Mouse (Mus musculus) CH12.LX (cell line): ENCODE results near the gene Spty2d1. TPM values are rescaled to one million over a fixed set of nuclear protein-coding genes. Genes with fewer than 3 reads are reported as not detected.

Source experiments
- DNase-seq: peaks from one replicate; pipeline ENCODE4 v3.0.0-alpha.2; 2013; ENCODE audit errors: extremely low read depth
- H3K27ac ChIP-seq: 2 replicates; pipeline ENCODE4 v1.5.1; 2012; ENCODE audit warnings: low read depth, mild to moderate bottlenecking, control low read depth, moderate library complexity; ENCODE audit not compliant: insufficient read depth
- H3K27me3 ChIP-seq: replicated peaks from 2 replicates; pipeline ENCODE3; 2012; ENCODE audit warnings: inconsistent platforms
- H3K36me3 ChIP-seq, 2 experiments: replicated peaks in 1 of 2; 2 replicates each; pipeline versions ENCODE3 to v1.6.1; 2012; ENCODE audit warnings: inconsistent platforms in 1 of 2, low read length in 1 of 2, mild to moderate bottlenecking in 1 of 2, mixed read lengths in 1 of 2, moderate library complexity in 1 of 2; ENCODE audit not compliant: control insufficient read depth in 1 of 2, insufficient read depth in 1 of 2
- H3K4me1 ChIP-seq, 2 experiments: 2 replicates each; pipeline ENCODE4 v1.6.1; 2012; ENCODE audit warnings: inconsistent platforms in 1 of 2, moderate library complexity in 1 of 2; ENCODE audit not compliant: insufficient read depth in 2 of 2, control insufficient read depth in 1 of 2
- H3K4me2 ChIP-seq: 2 replicates; pipeline ENCODE4 v1.6.1; 2012; ENCODE audit warnings: low read depth, mild to moderate bottlenecking, control low read depth; ENCODE audit not compliant: poor library complexity, insufficient read depth, severe bottlenecking
- H3K4me3 ChIP-seq, 3 experiments: fragments of 150-350 bp in 1 of 3; sonication (generic) in 1 of 3; replicated peaks in 1 of 3; 2 replicates each; pipeline versions ENCODE3 to v1.5.1; 2011 to 2012; ENCODE audit warnings: low read depth in 2 of 3, low read length in 2 of 3, mild to moderate bottlenecking in 2 of 3, moderate library complexity in 2 of 3, control low read depth in 1 of 3, improper control_type of control experiment in 1 of 3, inconsistent platforms in 1 of 3, mixed read lengths in 1 of 3; ENCODE audit not compliant: poor library complexity in 1 of 3
- H3K79me2 ChIP-seq: replicated peaks from 2 replicates; pipeline ENCODE4 v1.6.1; 2012; ENCODE audit warnings: mild to moderate bottlenecking, moderate library complexity; ENCODE audit not compliant: control insufficient read depth, poor library complexity, insufficient read depth, severe bottlenecking; ENCODE audit errors: extremely low read depth
- H3K9ac ChIP-seq: 2 replicates; pipeline ENCODE4 v1.6.1; 2012; ENCODE audit warnings: low read depth, mild to moderate bottlenecking, control low read depth, moderate library complexity; ENCODE audit not compliant: insufficient read depth
- H3K9me3 ChIP-seq: replicated peaks from 2 replicates; pipeline ENCODE3; 2012; ENCODE audit warnings: low read length, inconsistent platforms, mixed read lengths
- BHLHE40 ChIP-seq: IDR thresholded peaks from 2 replicates; pipeline ENCODE4 v1.6.1; 2011; ENCODE audit warnings: mild to moderate bottlenecking, low read depth, low read length, improper control_type of control experiment
- E2F4 ChIP-seq: IDR thresholded peaks from 2 replicates; pipeline ENCODE4 v1.6.1; 2011; ENCODE audit warnings: low read depth, low read length, improper control_type of control experiment; ENCODE audit not compliant: insufficient replicate concordance
- ELF1 ChIP-seq: IDR thresholded peaks from 2 replicates; pipeline ENCODE4 v1.6.1; 2014; ENCODE audit warnings: low read depth, mild to moderate bottlenecking, inconsistent platforms, low read length, improper control_type of control experiment
- ETS1 ChIP-seq: conservative IDR thresholded peaks from 2 replicates; pipeline ENCODE4 v1.6.1; 2012; ENCODE audit warnings: low read depth, mild to moderate bottlenecking, inconsistent platforms, low read length, improper control_type of control experiment, moderate library complexity
- HCFC1 ChIP-seq: IDR thresholded peaks from 2 replicates; pipeline ENCODE4 v1.6.1; 2012; ENCODE audit warnings: low read depth, mild to moderate bottlenecking, inconsistent platforms, low read length, improper control_type of control experiment
- JUND ChIP-seq: conservative IDR thresholded peaks from 2 replicates; pipeline ENCODE4 v1.6.1; 2011; ENCODE audit warnings: low read depth, low read length, improper control_type of control experiment
- MAFK ChIP-seq: IDR thresholded peaks from 2 replicates; pipeline ENCODE4 v1.6.1; 2011; ENCODE audit warnings: low read length, improper control_type of control experiment; ENCODE audit not compliant: insufficient replicate concordance
- MAX ChIP-seq: IDR thresholded peaks from 2 replicates; pipeline ENCODE4 v1.6.1; 2011; ENCODE audit warnings: low read length, improper control_type of control experiment
- MXI1 ChIP-seq: IDR thresholded peaks from 2 replicates; pipeline ENCODE4 v1.6.1; 2011; ENCODE audit warnings: mild to moderate bottlenecking, low read depth, low read length, improper control_type of control experiment
- NELFE ChIP-seq: IDR thresholded peaks from 2 replicates; pipeline ENCODE4 v1.6.1; 2011; ENCODE audit warnings: low read depth, low read length, improper control_type of control experiment
- NRF1 ChIP-seq: IDR thresholded peaks from 2 replicates; pipeline ENCODE4 v1.6.1; 2014; ENCODE audit warnings: low read depth, mild to moderate bottlenecking, inconsistent platforms, low read length, improper control_type of control experiment, moderate library complexity
- PAX5 ChIP-seq: IDR thresholded peaks from 2 replicates; pipeline ENCODE4 v1.6.1; 2012; ENCODE audit warnings: low read length, inconsistent platforms, mixed read lengths
- POLR2A ChIP-seq: IDR thresholded peaks from 2 replicates; pipeline ENCODE4 v1.6.1; 2011; ENCODE audit warnings: low read depth, mild to moderate bottlenecking, improper control_type of control experiment, low read length
- RCOR1 ChIP-seq: conservative IDR thresholded peaks from 2 replicates; pipeline ENCODE4 v1.6.1; 2012; ENCODE audit warnings: low read depth, mild to moderate bottlenecking, inconsistent platforms, low read length, improper control_type of control experiment
- SIN3A ChIP-seq: IDR thresholded peaks from 2 replicates; pipeline ENCODE4 v1.6.1; 2012; ENCODE audit warnings: low read length, improper control_type of control experiment, inconsistent platforms
- SMC3 ChIP-seq: IDR thresholded peaks from 2 replicates; pipeline ENCODE4 v1.6.1; 2011; ENCODE audit warnings: low read depth, low read length, improper control_type of control experiment
- TBP ChIP-seq: conservative IDR thresholded peaks from 2 replicates; pipeline ENCODE4 v1.6.1; 2011; ENCODE audit warnings: low read depth, low read length, improper control_type of control experiment
- TCF12 ChIP-seq: IDR thresholded peaks from 2 replicates; pipeline ENCODE4 v1.6.1; 2014; ENCODE audit warnings: low read depth, mild to moderate bottlenecking, inconsistent platforms, low read length, improper control_type of control experiment
- UBTF ChIP-seq: IDR thresholded peaks from 2 replicates; pipeline ENCODE4 v1.6.1; 2012; ENCODE audit warnings: low read depth, mild to moderate bottlenecking, inconsistent platforms, low read length, improper control_type of control experiment, moderate library complexity
- USF1 ChIP-seq: IDR thresholded peaks from 2 replicates; pipeline ENCODE4 v1.6.1; 2014; ENCODE audit warnings: low read depth, mild to moderate bottlenecking, inconsistent platforms, low read length, improper control_type of control experiment
- ZMIZ1 ChIP-seq: IDR thresholded peaks from 2 replicates; pipeline ENCODE4 v1.6.1; 2012; ENCODE audit warnings: low read depth, mild to moderate bottlenecking, inconsistent platforms, low read length, improper control_type of control experiment
- ZNF384 ChIP-seq: IDR thresholded peaks from 2 replicates; pipeline ENCODE4 v1.6.1; 2012; ENCODE audit warnings: low read depth, low read length, improper control_type of control experiment, inconsistent platforms
- dilution Hi-C: fragments of 300-500 bp; cut with MboI; formaldehyde crosslinking; loops from 2 replicates; pipeline ENCODE4 v1.14.3; 2020; ENCODE audit warnings: low sequenced_read_pairs; ENCODE audit not compliant: extremely low pct_unique_long_range_greater_than_20kb, extremely low pct_ligation_motif_present
- in situ Hi-C: fragments of 300-500 bp; cut with MboI; formaldehyde crosslinking; loops from 3 replicates; pipeline ENCODE4 v1.14.3; 2019; ENCODE audit warnings: low sequenced_read_pairs, low pct_ligation_motif_present, low pct_unique_long_range_greater_than_20kb, mixed read lengths
- polyA plus RNA-seq: library from polyadenylated mRNA; unstranded; fragments of >175 nt; gene quantifications from 2 replicates; pipeline ENCODE4 v1.2.1, GENCODE M21; 2012; ENCODE audit warnings: low read depth; ENCODE audit not compliant: insufficient read length
- total RNA-seq, 2 experiments: library from RNA; depleted of rRNA; stranded (reverse); fragments of 300-350 nt in 1 of 2; fragments of >200 nt in 1 of 2; gene quantifications; 2 replicates each; pipeline ENCODE4 v1.2.3; 2012 to 2014

The Spty2d1 gene
- total and polyA plus RNA-seq, 3 experiments = 10.5 to 32.6 (median 22.9) TPM

DNA sequence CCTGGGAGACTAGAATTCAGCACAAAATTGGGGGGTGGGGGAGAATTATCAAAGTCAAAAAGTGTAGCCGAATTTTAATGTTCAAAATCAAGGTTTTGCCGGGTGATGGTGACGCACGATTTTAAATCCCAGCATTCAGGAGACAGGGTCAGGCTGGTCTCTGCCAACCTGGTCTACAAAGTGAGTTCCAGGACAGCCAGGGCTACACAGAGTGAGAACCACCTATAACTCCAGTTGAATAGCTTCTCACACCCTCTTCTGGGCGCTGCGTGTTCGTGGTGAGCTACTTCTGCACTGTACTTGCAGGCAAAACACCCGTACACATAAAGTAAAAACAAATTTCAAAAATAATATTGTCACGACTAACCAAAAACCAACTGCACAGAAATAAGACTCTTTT is 49.4 kb downstream of the Spty2d1 start:
- peak overlapping the region; percentile 63 for H3K9ac ChIP-seq
- DNase-seq = no peak
- peaks cover 12% of the 10 kb centered on the region for H3K27me3 ChIP-seq
- dilution Hi-C loops = no loop called here
- peak overlapping the region; percentile 100 for H3K4me2 ChIP-seq
- peak overlapping the region in 2 of 3 experiments; percentile 36 to 75 for H3K4me3 ChIP-seq
- H3K27ac ChIP-seq = no peak overlapping the region
- peaks cover 8 to 22% of the 10 kb centered on the region in 2 experiments for H3K36me3 ChIP-seq
- H3K4me1 ChIP-seq = peaks cover 3 to 14% of the 10 kb centered on the region in 2 experiments; a peak in 3 of 4 replicates
- in situ Hi-C loops = no loop called here
- no peaks in the 10 kb centered on the region for H3K9me3 ChIP-seq
- no peaks in the 10 kb centered on the region for H3K79me2 ChIP-seq
- TF ChIP-seq NELFE (no peak), POLR2A (no peak), ETS1 (no peak), TBP (no peak), USF1 (no peak), JUND (no peak), ZMIZ1 (no peak), SMC3 (no peak), E2F4 (no peak), UBTF (no peak), MAFK (no peak), MAX (no peak), PAX5 (no peak), ELF1 (no peak), RCOR1 (no peak)

DNA sequence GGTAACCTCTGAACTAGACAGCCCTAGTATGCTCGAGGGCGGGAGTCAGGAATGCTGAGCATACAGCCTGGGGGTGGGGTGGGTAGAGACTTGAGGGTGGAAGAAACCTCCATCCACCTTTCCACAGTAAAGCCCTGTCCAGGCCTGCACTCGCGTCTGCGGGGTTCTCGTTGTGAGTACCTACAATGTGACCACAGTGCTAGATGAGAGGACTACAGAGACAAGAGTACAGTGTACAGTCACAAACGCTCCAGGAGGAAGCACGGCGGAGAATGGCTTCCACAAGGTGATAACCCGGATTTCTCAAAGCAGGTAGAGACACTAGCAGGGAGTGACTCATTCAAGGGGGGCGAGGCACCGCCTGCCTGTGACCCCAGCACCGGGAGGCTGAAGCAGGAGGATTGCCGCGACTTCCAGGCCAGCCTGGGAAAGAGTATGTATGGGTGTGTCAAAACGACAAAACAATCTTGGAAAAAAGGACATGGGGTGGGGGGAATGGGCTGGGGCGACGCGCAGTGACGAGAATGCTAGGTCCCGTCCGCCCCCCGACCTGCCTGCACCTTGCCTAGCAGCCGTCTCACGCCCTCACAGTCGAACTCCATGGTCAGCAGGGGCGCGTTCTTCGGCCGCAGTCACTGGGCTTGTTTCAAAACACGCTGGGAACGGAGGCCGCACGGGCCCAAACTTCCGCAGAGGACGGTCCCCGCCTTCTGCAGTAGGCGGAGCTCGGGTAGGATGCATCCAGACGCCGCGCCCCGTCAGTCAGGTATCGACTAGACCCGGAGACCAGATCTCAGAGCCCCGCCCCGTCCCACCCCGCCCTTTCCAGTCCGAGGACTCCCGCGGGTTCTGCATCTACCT is 50.1 kb downstream of the Spty2d1 start, which contains the start of gene Uevld:
Uevld (minus strand) TSS at position 697 of the 861 bp plus-strand sequence.
- Histone ChIP-seq H3K9me3 (no peaks in the 10 kb centered on the region), H3K79me2 (no peaks in the 10 kb centered on the region), H3K27ac (peak within 1 kb of the TSS; percentile 18; the same call in 1 of the 2 replicates), H3K36me3 (peaks cover 11 to 30% of the 10 kb centered on the region in 2 experiments), H3K4me1 (peaks cover 3 to 10% of the 10 kb centered on the region in 2 experiments; a peak in 3 of 4 replicates), H3K27me3 (peaks cover 12% of the 10 kb centered on the region), H3K9ac (peak within 1 kb of the TSS; percentile 85), H3K4me2 (peak within 1 kb of the TSS; percentile 100), H3K4me3 (peak within 1 kb of the TSS; percentile 75 to 94 (median 92))
- in situ Hi-C loops (no loop called here), dilution Hi-C loops (no loop called here)
- TF ChIP-seq MAX (peak; percentile 71), BHLHE40 (0 out of 2 replicates have a peak, but pooled peaks have one; percentile 2), MXI1 (peak; percentile 82), ZNF384 (no peak), HCFC1 (peak; percentile 70), ETS1 (no peak), SIN3A (peak; percentile 95), USF1 (no peak), NRF1 (no peak), ELF1 (peak; percentile 61), TCF12 (peak; percentile 39; the same call in 1 of the 2 replicates), POLR2A (peak; percentile 59)
- peak; percentile 92 for DNase-seq
